Mouse (Mus musculus): ENCODE data around the gene Cep290. TPM values are rescaled to one million over a fixed set of nuclear protein-coding genes. Genes with fewer than 3 reads are reported as not detected.
"Not testable (repeated sequence)": the region's sequence is repeated elsewhere in the genome, so short reads cannot be mapped to it uniquely, and the experiment has no call there.

Gene Cep290
- polyA plus RNA-seq, 1 experiment = 9.8 TPM

DNA sequence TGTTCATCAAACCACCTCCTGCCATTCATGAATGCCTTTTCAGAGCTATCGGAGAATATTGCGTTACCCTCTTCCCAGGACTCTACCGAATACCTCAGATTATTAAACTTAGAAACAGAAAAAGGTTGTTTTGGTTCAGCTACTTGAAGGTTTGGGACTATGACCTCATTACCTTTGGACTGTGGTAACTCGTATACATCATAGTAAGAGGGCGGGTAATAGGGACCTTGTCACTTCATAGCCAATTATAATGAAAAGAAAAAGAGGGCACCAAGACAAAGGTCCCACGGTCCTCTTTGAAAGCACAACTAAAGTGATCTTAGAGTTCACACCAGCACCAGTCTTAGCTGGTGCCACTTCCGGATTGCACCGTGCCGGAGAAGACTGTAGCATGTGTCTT, 35.0 kb downstream of the Cep290 start:
- TF ChIP-seq POLR2A (IDR thresholded peaks at IDR 0.05; ENCODE audit: borderline replicate concordance, low read depth, low read length) (no peak), CTCF (IDR thresholded peaks at IDR 0.05; ENCODE audit: low read depth, low read length) (no peak)
- Histone ChIP-seq H3K27ac (ENCODE audit: insufficient read depth, low read depth, low read length) (no peak overlapping the region), H3K4me1 (ENCODE audit: control insufficient read depth, insufficient read depth, low read length) (no peaks in the 10 kb centered on the region), H3K4me3 (ENCODE audit: insufficient read depth, low read length) (no peak overlapping the region)

DNA sequence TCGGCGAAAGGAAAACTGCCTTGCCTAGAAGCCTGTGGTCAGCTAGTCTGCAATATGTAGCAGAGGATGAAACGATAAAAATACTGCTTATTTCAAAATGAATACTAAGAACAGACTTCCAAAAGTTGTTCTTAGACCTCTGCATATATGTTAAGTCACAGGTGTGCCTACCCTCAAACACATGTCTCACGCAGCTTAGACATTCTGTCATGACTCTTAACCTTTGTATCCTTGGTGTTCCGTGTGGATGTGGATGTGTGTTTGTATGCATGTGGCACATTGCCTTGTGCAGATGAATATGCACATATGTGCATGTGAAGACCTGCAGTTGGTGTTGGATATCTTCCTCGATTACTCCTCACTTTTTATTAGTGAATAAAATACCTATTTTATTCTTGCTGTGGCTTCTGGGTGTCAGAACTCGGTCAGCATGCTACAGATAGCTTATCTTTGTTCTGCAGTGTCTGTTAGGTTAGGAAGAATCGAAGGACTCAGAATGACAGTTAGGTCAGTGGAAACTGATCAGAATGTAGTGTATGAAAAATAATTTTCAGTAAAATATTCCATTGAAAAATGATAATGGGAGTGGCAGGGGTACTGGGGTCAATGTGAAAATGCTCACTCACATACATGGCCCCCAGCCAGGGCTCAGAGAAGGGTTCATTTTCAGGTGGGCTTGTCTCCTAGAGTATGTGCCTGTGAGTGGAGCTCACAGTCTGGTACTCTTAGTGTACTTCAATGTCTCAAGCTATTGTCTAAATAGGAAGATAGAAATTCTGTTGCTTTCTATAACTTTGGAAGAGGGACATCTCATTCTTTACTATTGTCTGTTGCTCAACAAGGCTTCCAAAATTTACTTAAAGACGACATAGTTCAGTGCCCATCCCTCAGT, 37.4 kb downstream of the Cep290 start:
- Histone ChIP-seq H3K27ac (ENCODE audit: insufficient read depth, low read depth, low read length) (no peak overlapping the region), H3K4me1 (ENCODE audit: control insufficient read depth, insufficient read depth, low read length) (no peaks in the 10 kb centered on the region), H3K4me3 (ENCODE audit: insufficient read depth, low read length) (no peak overlapping the region)
- TF ChIP-seq CTCF (IDR thresholded peaks at IDR 0.05; ENCODE audit: low read depth, low read length) (no peak), POLR2A (IDR thresholded peaks at IDR 0.05; ENCODE audit: borderline replicate concordance, low read depth, low read length) (no peak)

DNA sequence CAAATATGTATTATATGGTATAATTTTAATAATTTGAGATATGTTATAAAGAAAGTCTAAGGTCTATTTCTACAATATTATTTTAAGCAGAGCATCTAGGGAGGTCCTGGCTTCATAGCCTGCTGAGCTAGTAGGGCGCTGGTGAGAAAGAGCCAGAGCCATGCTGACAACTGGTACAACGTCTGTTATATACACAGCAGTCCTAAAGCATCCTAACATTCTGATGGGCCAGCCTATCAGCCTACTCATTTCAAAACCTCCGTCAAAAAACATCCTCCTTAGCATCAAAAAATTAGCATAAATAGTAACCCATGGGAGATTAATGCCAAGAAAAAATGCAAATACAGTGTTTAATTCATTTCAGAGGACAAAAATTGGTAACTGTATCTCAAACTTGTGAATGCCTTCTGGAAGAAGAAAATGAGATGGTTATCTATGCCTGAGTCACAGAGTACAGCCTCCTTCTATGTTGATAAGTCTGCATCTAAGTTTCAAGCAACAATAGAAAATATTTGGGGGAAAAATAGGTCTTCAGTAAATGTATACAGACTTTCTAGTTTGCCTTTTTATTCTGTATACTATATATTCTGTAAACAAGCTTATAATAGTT, 69.3 kb downstream of the Cep290 start:
- no peak for TF ChIP-seq CTCF (IDR thresholded peaks at IDR 0.05; ENCODE audit: low read depth, low read length)
- no peak for TF ChIP-seq POLR2A (IDR thresholded peaks at IDR 0.05; ENCODE audit: borderline replicate concordance, low read depth, low read length)
- Histone ChIP-seq H3K27ac (ENCODE audit: insufficient read depth, low read depth, low read length) (no peak overlapping the region), H3K4me3 (ENCODE audit: insufficient read depth, low read length) (no peak overlapping the region), H3K4me1 (ENCODE audit: control insufficient read depth, insufficient read depth, low read length) (peaks cover 3% of the 10 kb centered on the region; the same call in 1 of the 2 replicates)

DNA sequence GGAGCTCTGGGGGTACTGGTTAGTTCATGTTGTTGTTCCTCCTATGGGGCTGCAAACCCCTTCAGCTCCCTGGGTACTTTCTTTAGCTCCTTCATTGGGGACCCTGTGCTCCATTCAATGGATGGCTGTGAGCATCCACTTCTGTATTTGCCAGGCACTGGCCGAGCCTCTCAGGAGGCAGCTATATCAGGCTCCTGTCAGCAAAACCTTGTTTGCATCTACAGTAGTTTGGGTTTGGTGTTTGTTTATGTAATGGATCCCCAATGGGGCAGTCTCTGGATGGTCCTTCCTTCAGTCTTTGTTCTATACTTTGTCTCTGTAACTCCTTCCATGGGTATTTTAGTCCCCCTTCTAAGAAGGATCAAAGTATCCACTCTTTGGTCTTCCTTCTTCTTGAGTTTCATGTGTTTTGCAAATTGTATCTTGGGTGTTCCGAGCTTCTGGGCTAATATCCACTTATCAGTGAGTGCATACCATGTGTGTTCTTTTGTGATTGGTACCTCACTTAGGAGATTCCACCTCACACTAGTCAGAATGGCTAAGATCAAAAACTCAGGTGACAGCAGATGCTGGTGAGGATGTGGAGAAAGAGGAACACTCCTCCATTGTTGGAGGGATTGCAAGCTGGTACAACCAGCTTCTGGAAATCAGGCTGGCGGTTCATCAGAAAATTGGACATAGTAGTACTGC, 73.0 kb downstream of the Cep290 start:
- H3K27ac ChIP-seq (ENCODE audit: insufficient read depth, low read depth, low read length); H3K4me1 ChIP-seq (ENCODE audit: control insufficient read depth, insufficient read depth, low read length); H3K4me3 ChIP-seq (ENCODE audit: insufficient read depth, low read length): not testable (repeated sequence)

DNA sequence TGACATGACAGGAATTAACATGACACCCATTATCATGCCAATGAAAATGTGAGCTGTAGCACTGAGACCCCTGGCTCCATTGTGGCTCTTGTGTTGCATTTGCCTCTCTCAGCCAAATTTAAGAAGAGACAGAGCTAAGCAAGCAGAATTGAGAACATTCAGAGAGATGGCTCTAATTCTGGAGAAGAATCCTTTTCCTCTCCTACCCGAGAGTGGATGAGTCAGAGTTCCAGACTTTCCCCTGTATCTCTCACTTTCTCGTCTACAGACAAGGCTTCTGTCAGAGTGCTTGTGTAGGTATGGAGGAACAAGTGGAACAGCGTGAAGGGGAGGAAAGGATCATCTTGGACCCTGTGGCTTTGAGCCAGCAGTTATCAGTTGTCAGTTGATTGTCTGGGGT, 76.8 kb downstream of the Cep290 start:
- H3K27ac ChIP-seq (ENCODE audit: insufficient read depth, low read depth, low read length) = no peak overlapping the region
- H3K4me1 ChIP-seq (ENCODE audit: control insufficient read depth, insufficient read depth, low read length) = no peaks in the 10 kb centered on the region
- no peak overlapping the region for H3K4me3 ChIP-seq (ENCODE audit: insufficient read depth, low read length)
- TF ChIP-seq POLR2A (IDR thresholded peaks at IDR 0.05; ENCODE audit: borderline replicate concordance, low read depth, low read length) (no peak), CTCF (IDR thresholded peaks at IDR 0.05; ENCODE audit: low read depth, low read length) (no peak)

DNA sequence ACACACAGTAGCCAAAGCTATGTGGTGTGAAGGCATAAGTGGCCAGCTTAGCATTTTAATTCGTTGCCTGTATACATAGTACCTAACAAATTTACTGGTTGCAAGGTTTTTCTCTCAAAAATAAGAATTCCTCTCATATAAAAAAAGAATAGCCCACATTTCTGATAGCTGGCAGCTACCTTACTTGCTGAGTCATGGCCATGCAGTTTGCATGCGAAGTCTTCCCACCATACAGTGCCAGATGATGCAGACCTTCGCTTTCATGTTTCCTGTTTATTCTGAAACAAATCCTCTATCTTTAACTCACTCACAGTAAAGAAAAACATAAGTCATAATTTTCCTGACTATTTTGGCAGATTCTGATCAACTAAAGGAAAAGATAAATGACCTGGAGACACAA, 84.3 kb downstream of the Cep290 start:
- Histone ChIP-seq H3K27ac (ENCODE audit: insufficient read depth, low read depth, low read length) (no peak overlapping the region), H3K4me1 (ENCODE audit: control insufficient read depth, insufficient read depth, low read length) (no peaks in the 10 kb centered on the region), H3K4me3 (ENCODE audit: insufficient read depth, low read length) (no peak overlapping the region)
- no peak for TF ChIP-seq CTCF (IDR thresholded peaks at IDR 0.05; ENCODE audit: low read depth, low read length)
- TF ChIP-seq POLR2A (IDR thresholded peaks at IDR 0.05; ENCODE audit: borderline replicate concordance, low read depth, low read length) = no peak

DNA sequence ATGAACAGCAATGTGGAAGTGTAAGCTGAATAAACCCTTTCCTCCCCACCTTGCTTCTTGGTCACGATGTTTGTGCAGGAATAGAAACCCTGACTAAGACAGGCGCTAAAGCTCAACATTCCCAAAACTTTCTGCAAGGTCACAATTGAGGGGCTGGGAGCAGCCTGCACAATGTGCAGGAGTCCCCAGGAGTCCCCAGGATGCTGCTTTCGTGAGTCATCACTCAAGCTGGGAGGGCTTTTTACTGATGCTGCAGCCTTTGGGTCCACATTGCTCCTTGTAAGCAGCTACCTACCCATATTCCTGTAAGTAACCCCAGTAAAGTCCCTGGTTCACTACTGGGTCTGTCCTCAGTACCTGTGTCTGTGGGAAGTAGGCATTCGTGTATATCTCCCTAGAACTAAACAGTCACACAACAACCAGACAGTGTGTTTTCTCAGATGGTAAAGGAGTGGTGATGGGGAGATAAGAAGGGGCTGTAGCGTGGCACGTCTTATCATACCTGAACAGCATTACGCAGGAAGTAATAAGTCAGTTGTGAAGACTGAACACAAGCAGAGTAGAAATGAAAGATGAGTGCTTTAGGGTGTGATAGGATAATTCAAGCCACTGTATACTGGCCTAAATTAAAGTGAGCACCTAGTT, 87.3 kb downstream of the Cep290 start:
- no peak overlapping the region for H3K4me3 ChIP-seq (ENCODE audit: insufficient read depth, low read length)
- TF ChIP-seq POLR2A (IDR thresholded peaks at IDR 0.05; ENCODE audit: borderline replicate concordance, low read depth, low read length) (no peak), CTCF (IDR thresholded peaks at IDR 0.05; ENCODE audit: low read depth, low read length) (no peak)
- H3K27ac ChIP-seq (ENCODE audit: insufficient read depth, low read depth, low read length) = no peak overlapping the region
- no peaks in the 10 kb centered on the region for H3K4me1 ChIP-seq (ENCODE audit: control insufficient read depth, insufficient read depth, low read length)

DNA sequence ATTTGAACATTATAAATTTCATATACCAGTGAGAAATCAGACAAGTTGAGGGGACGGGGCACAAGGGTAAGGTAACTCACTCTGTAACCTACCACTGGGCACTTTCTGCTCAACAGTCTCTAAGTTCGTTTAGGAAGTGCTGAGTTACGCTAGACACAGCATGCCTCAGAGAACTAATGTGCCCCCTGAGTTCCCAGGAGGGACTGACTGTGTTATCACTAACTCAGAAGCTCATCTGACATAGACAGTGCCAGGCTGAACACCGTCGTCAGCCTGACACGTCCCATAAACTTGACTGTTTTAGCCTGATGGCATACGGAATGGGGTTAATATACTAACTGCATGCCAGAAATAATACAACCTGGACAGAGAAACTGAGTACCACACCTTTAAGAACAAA, 87.9 kb downstream of the Cep290 start:
- no peaks in the 10 kb centered on the region for H3K4me1 ChIP-seq (ENCODE audit: control insufficient read depth, insufficient read depth, low read length)
- H3K27ac ChIP-seq (ENCODE audit: insufficient read depth, low read depth, low read length) = no peak overlapping the region
- no peak overlapping the region for H3K4me3 ChIP-seq (ENCODE audit: insufficient read depth, low read length)
- TF ChIP-seq CTCF (IDR thresholded peaks at IDR 0.05; ENCODE audit: low read depth, low read length) (no peak), POLR2A (IDR thresholded peaks at IDR 0.05; ENCODE audit: borderline replicate concordance, low read depth, low read length) (no peak)

DNA sequence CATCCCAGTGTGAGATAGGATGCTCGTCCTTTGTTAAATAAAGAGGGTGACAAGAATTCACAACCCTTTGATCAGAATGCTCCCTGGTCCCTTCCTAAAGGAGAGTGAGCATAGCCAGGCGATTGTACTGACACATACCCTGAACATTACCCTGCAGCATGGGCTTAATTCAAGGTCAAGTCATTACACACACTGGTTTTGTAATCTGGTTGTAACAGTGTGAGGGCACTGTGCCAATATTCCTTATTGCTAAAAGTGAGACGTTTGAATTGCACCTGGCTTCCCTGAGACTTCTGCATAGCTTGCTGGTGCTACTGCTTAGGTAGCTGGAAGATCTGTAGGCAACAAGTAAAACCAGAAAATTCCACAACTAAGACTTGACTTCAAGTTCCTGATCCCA, 96.8 kb downstream of the Cep290 start:
- peaks cover 5% of the 10 kb centered on the region for H3K4me1 ChIP-seq (ENCODE audit: control insufficient read depth, insufficient read depth, low read length)
- no peak overlapping the region for H3K4me3 ChIP-seq (ENCODE audit: insufficient read depth, low read length)
- no peak overlapping the region for H3K27ac ChIP-seq (ENCODE audit: insufficient read depth, low read depth, low read length)
- TF ChIP-seq CTCF (IDR thresholded peaks at IDR 0.05; ENCODE audit: low read depth, low read length) (no peak), POLR2A (IDR thresholded peaks at IDR 0.05; ENCODE audit: borderline replicate concordance, low read depth, low read length) (no peak)

Measured in bone marrow macrophage, adult 2 months (primary cell).